In genomic region chr19:4247010-4247409, GRCm38 (mm10) we compare ENCODE assay signal across 19 mouse cellular contexts. TPM values are rescaled to one million over a fixed set of nuclear protein-coding genes. Genes with fewer than 3 reads are reported as not detected.
DNase-seq lines count a peak whose midpoint lies in the region; ATAC-seq and TF ChIP-seq lines count a peak whose summit lies in the region.
"Had no signal": no experiment of that assay in that cellular context is flagged by ENCODE, and none has a peak within 500 bp of the region (broad histone marks: within the 10 kb centered on the region; RNA-seq: fewer than 3 reads in every experiment).

No protein-coding gene starts in this region.

- no peak overlapping the region for H3K4me2 ChIP-seq in forebrain, postnatal 0 days (ENCODE audit: low read depth)
- H3K4me2 ChIP-seq: embryonic facial prominence, embryonic 13.5 days; midbrain, embryonic 13.5 days; stomach, embryonic 15.5 days had no signal

- no peak overlapping the region for H3K9ac ChIP-seq in heart, adult 2 months (ENCODE audit: low read depth, low read length)
- H3K9ac ChIP-seq in forebrain, postnatal 0 days: no peak overlapping the region
- H3K9ac ChIP-seq: embryonic facial prominence, embryonic 13.5 days; midbrain, embryonic 13.5 days; stomach, embryonic 15.5 days had no signal

- intact Hi-C loops in heart, adult 2 months (cut with DNase I): no loop called here
- intact Hi-C loops in heart, postnatal 10 days (cut with DNase I): no loop called here

- H3K9me3 ChIP-seq in forebrain, postnatal 0 days (ENCODE audit: low read length): no peaks in the 10 kb centered on the region
- H3K9me3 ChIP-seq: embryonic facial prominence, embryonic 13.5 days; midbrain, embryonic 13.5 days; stomach, embryonic 15.5 days had no signal

- no peaks in the 10 kb centered on the region for H3K27me3 ChIP-seq in heart, adult 2 months (ENCODE audit: control insufficient read depth, insufficient read depth, low read length)
- no peaks in the 10 kb centered on the region for H3K27me3 ChIP-seq in Patski
- no peaks in the 10 kb centered on the region for H3K27me3 ChIP-seq in forebrain, postnatal 0 days (ENCODE audit: insufficient read depth, low read length)
- H3K27me3 ChIP-seq: embryonic facial prominence, embryonic 13.5 days; midbrain, embryonic 13.5 days; stomach, embryonic 15.5 days had no signal

- in situ Hi-C loops in Patski (cut with MboI; ENCODE audit: low pct_unique_long_range_greater_than_20kb): loop anchor here (5.0 kb wide), 1 partner anchor 45 kb away; the partner anchor contains the start of gene Rad9a

- no peak for TF ChIP-seq EP300 in heart, adult 2 months (IDR thresholded peaks at IDR 0.05; ENCODE audit: insufficient read depth, low read depth, low read length)

- H3K4me3 ChIP-seq in heart, adult 2 months: no peak overlapping the region
- no peak overlapping the region for H3K4me3 ChIP-seq in forebrain, postnatal 0 days (ENCODE audit: low read depth, low read length)
- H3K4me3 ChIP-seq: embryonic facial prominence, embryonic 13.5 days; midbrain, embryonic 13.5 days; stomach, embryonic 15.5 days had no signal

- H3K36me3 ChIP-seq in heart, adult 2 months (ENCODE audit: control insufficient read depth, insufficient read depth, low read length): no peaks in the 10 kb centered on the region
- no peaks in the 10 kb centered on the region for H3K36me3 ChIP-seq in forebrain, postnatal 0 days (ENCODE audit: insufficient read depth)
- H3K36me3 ChIP-seq: embryonic facial prominence, embryonic 13.5 days; midbrain, embryonic 13.5 days; stomach, embryonic 15.5 days had no signal

- POLR2A ChIA-PET in Patski (lab: Charles Lee): interaction anchor here (1.0 kb wide), 1 partner anchor 51 kb away, joined by 3 read pairs; no protein-coding TSS in a partner anchor

- no peak for ATAC-seq in Patski
- no peak for ATAC-seq in forebrain, postnatal 0 days
- ATAC-seq: forebrain, embryonic 14.5 days; midbrain, embryonic 13.5 days had no signal

- H3K27ac ChIP-seq in heart, adult 2 months: no peak overlapping the region
- H3K27ac ChIP-seq in forebrain, postnatal 0 days (ENCODE audit: low read depth, low read length): no peak overlapping the region
- H3K27ac ChIP-seq: embryonic facial prominence, embryonic 13.5 days; midbrain, embryonic 13.5 days; stomach, embryonic 15.5 days had no signal

- peak; percentile 55 for TF ChIP-seq CTCF in heart, adult 2 months (IDR thresholded peaks at IDR 0.05)
- peak; percentile 51 for TF ChIP-seq CTCF in Patski (IDR thresholded peaks at IDR 0.05)
- TF ChIP-seq CTCF in forebrain, postnatal 0 days (IDR thresholded peaks at IDR 0.05; ENCODE audit: low read depth): no peak; the same call in 1 of the 2 replicates

- no peaks in the 10 kb centered on the region for H3K4me1 ChIP-seq in heart, adult 2 months (ENCODE audit: control insufficient read depth, insufficient read depth, low read length)
- H3K4me1 ChIP-seq in forebrain, postnatal 0 days (ENCODE audit: insufficient read depth): no peaks in the 10 kb centered on the region
- H3K4me1 ChIP-seq: embryonic facial prominence, embryonic 13.5 days; midbrain, embryonic 13.5 days; stomach, embryonic 15.5 days had no signal

- no peak for TF ChIP-seq POLR2A in heart, adult 2 months (IDR thresholded peaks at IDR 0.05; ENCODE audit: insufficient read depth, low read depth, low read length)

- no peak for DNase-seq in heart, adult 2 months
- no peak for DNase-seq in heart, postnatal 10 days
- peak; percentile 32 for DNase-seq in lung, postnatal 36 days
- no peak for DNase-seq in lung, postnatal 10 days
- no peak for DNase-seq in Patski (ENCODE audit: low read depth, low spot score)
- DNase-seq in retina, postnatal 1 day: peak; percentile 40
- DNase-seq in right cerebral cortex, postnatal 10 days (ENCODE audit: low spot score in 2 of 2): no peak
- no peak for DNase-seq in forebrain, postnatal 0 days
- DNase-seq: cerebellum, adult 9-11 months; heart, adult 11 months; heart, postnatal 4 days; kidney, adult 18-20 months; lung, adult 18-20 months had no signal

- WGBS in heart, adult 2 months: 52% methylated on average over 1 of the region's 1 CpGs
- WGBS in forebrain, postnatal 0 days: 57% methylated on average over 1 of the region's 1 CpGs

- CTCF ChIA-PET in Patski (lab: Charles Lee): interaction anchor here (2.6 to 3.2 kb wide), 2 partner anchors 19 to 40 kb away, joined by 8 to 10 read pairs; no protein-coding TSS in a partner anchor

- no peaks in the 10 kb centered on the region for H3K79me2 ChIP-seq in heart, adult 2 months (replicated peaks; ENCODE audit: control insufficient read depth, insufficient read depth, low read length)

RNA-seq across cellular contexts. Expression of gene Pold4, which starts 15.3 kb away (rescaled TPM):
- 10 to 100 TPM in 1 of 2 experiments, 1 to 10 TPM in 1; 9.2 to 12.0 TPM for total RNA-seq in heart, adult 2 months (2021)
- 36.9 and 48.1 TPM in 2 replicates for polyA plus RNA-seq in heart, adult 2 months (2012; rRNA removed)
- 10 to 100 TPM; 10.7 to 13.5 TPM for total RNA-seq in heart, postnatal 10 days (2021)
- polyA plus RNA-seq in Patski (2021): 49.5 TPM
- total RNA-seq in forebrain, postnatal 0 days (2014; rRNA removed): 18.8 and 21.2 TPM in 2 replicates
- polyA plus RNA-seq in forebrain, postnatal 0 days (2015; fragmentation: Nextera tagmentation; extraction: Ambion mirVana): 21.8 and 23.4 TPM in 2 replicates

RNA-seq across cellular contexts. Expression of gene Ssh3, which starts 22.0 kb away (rescaled TPM):
- total RNA-seq in heart, adult 2 months (2021): 1 to 10 TPM; 6.7 to 7.3 TPM
- 13.7 and 15.9 TPM in 2 replicates for polyA plus RNA-seq in heart, adult 2 months (2012; rRNA removed)
- total RNA-seq in heart, postnatal 10 days (2021): 10 to 100 TPM in 1 of 2 experiments, 1 to 10 TPM in 1; 10.0 to 12.0 TPM
- polyA plus RNA-seq in Patski (2021): 71.3 TPM
- total RNA-seq in forebrain, postnatal 0 days (2014; rRNA removed): 35.9 and 41.5 TPM in 2 replicates
- polyA plus RNA-seq in forebrain, postnatal 0 days (2015; fragmentation: Nextera tagmentation; extraction: Ambion mirVana): 6.4 and 9.1 TPM in 2 replicates

RNA-seq across cellular contexts. Expression of gene AC109138.7, which starts 32.9 kb away (rescaled TPM):
- total RNA-seq in heart, adult 2 months (2021): not detected
- polyA plus RNA-seq in heart, adult 2 months (2012; rRNA removed): 15.3 TPM in 1 of 2 replicates, not detected in the other
- total RNA-seq in heart, postnatal 10 days (2021): not detected
- polyA plus RNA-seq in Patski (2021): 0.62 TPM
- not detected in 2 replicates for total RNA-seq in forebrain, postnatal 0 days (2014; rRNA removed)
- polyA plus RNA-seq in forebrain, postnatal 0 days (2015; fragmentation: Nextera tagmentation; extraction: Ambion mirVana): not detected in 2 replicates
- total RNA-seq: heart, postnatal 4 days; left cerebral cortex, postnatal 36 days had no signal
- polyA plus RNA-seq: embryonic facial prominence, embryonic 13.5 days; forebrain, embryonic 14.5 days; midbrain, embryonic 13.5 days; neural tube, embryonic 14.5 days; stomach, embryonic 15.5 days had no signal

RNA-seq across cellular contexts. Expression of gene Clcf1, which starts 33.0 kb away (rescaled TPM):
- 1 to 10 TPM in 1 of 2 experiments, under 1 TPM in 1; 0.55 to 1.0 TPM for total RNA-seq in heart, adult 2 months (2021)
- 2.8 and 5.4 TPM in 2 replicates for polyA plus RNA-seq in heart, adult 2 months (2012; rRNA removed)
- 1 to 10 TPM; 1.6 to 2.5 TPM for total RNA-seq in heart, postnatal 10 days (2021)
- polyA plus RNA-seq in Patski (2021): 122 TPM
- 0.38 and 1.2 TPM in 2 replicates for total RNA-seq in forebrain, postnatal 0 days (2014; rRNA removed)
- 0.29 and 0.41 TPM in 2 replicates for polyA plus RNA-seq in forebrain, postnatal 0 days (2015; fragmentation: Nextera tagmentation; extraction: Ambion mirVana)

RNA-seq across cellular contexts. Expression of gene Ankrd13d, which starts 35.9 kb away (rescaled TPM):
- total RNA-seq in heart, adult 2 months (2021): under 1 TPM; 0.34 to 0.60 TPM
- polyA plus RNA-seq in heart, adult 2 months (2012; rRNA removed): 1.4 and 1.5 TPM in 2 replicates
- total RNA-seq in heart, postnatal 10 days (2021): 1 to 10 TPM in 1 of 2 experiments, under 1 TPM in 1; 0.98 to 1.5 TPM
- 25.8 TPM for polyA plus RNA-seq in Patski (2021)
- total RNA-seq in forebrain, postnatal 0 days (2014; rRNA removed): 76.6 and 87.3 TPM in 2 replicates
- 48.7 and 55.2 TPM in 2 replicates for polyA plus RNA-seq in forebrain, postnatal 0 days (2015; fragmentation: Nextera tagmentation; extraction: Ambion mirVana)

Comparison
In these comparisons a context has a peak if more than half of its experiments do, and no peak if none do; other contexts are left out.
1. DNase-seq: peak in lung, postnatal 36 days (single experiment) and retina, postnatal 1 day (single experiment); none in heart, adult 2 months (0 of 2), heart, postnatal 10 days (0 of 2), lung, postnatal 10 days (single experiment), Patski (single experiment), right cerebral cortex, postnatal 10 days (0 of 2) and forebrain, postnatal 0 days (single experiment).